Mouse (Mus musculus) CD8-positive naive resting alpha-beta T cell, adult 2 months (primary cell): Measurements from ENCODE around the gene Zfp993.
"Not testable (repeated sequence)": the region's sequence is repeated elsewhere in the genome, so short reads cannot be mapped to it uniquely, and the experiment has no call there.

Experiments used
- DNase-seq, 2 experiments: peaks; one replicate each; pipeline ENCODE4 v3.0.0; 2022; ENCODE audit warnings: low read depth in 2 of 2, low spot score in 2 of 2

Zfp993 gene

GRCm38 (mm10) chr4:146610774-146611400 is at the start of gene Zfp993:
Gene Zfp993, plus strand, starts transcription at chr4:146610961.
- not testable (repeated sequence) for DNase-seq

- DNase-seq: not testable (repeated sequence)
Measured at GRCm38 (mm10) chr4:146579905-146580873, 30.6 kb upstream of the Zfp993 start.

- DNase-seq: not testable (repeated sequence)
Measured at GRCm38 (mm10) chr4:146603578-146604399, 7.0 kb upstream of the Zfp993 start.

GRCm38 (mm10) chr4:146644367-146644766 is 33.6 kb downstream of the Zfp993 start:
- DNase-seq: not testable (repeated sequence)

- DNase-seq: not testable (repeated sequence)
Measured at GRCm38 (mm10) chr4:146649641-146650040, 38.9 kb downstream of the Zfp993 start.

GRCm38 (mm10) chr4:146650115-146650514 is 39.4 kb downstream of the Zfp993 start:
- not testable (repeated sequence) for DNase-seq

GRCm38 (mm10) chr4:146650639-146651038 is 39.9 kb downstream of the Zfp993 start:
- DNase-seq: not testable (repeated sequence)
